Mouse (Mus musculus) brain, embryonic 14.5 days (tissue): Measurements from ENCODE around the gene Eif2d.

ENCODE experiments used
- CTCF ChIP-seq: fragments of 200-500 bp; IDR thresholded peaks from 2 replicates; pipeline ENCODE4 v1.5.1; 2012; ENCODE audit warnings: inconsistent platforms, mild to moderate bottlenecking, moderate library complexity, borderline replicate concordance; ENCODE audit not compliant: insufficient read depth, insufficient read length; ENCODE audit errors: extremely low read depth
- POLR2A ChIP-seq: fragments of 200-500 bp; IDR thresholded peaks from 2 replicates; pipeline ENCODE4 v1.6.1; 2012; ENCODE audit warnings: mild to moderate bottlenecking, inconsistent platforms, borderline replicate concordance; ENCODE audit not compliant: poor library complexity, insufficient read depth, insufficient read length, severe bottlenecking; ENCODE audit errors: extremely low read depth

GRCm38 (mm10) chr1:131223345-131223744, 70.4 kb downstream of the Eif2d start:
- TF ChIP-seq CTCF: no peak
- no peak for TF ChIP-seq POLR2A
